Mouse (Mus musculus) myocyte (in vitro differentiated cells): Measurements from ENCODE around the gene Pla2g15.

Experiments used
- CEBPB ChIP-seq: IDR thresholded peaks from 2 replicates; pipeline ENCODE4 v1.6.1; 2011; ENCODE audit warnings: mild to moderate bottlenecking, moderate library complexity; ENCODE audit not compliant: poor library complexity, insufficient read depth, severe bottlenecking
- E2F4 ChIP-seq: IDR thresholded peaks from one replicate; pipeline ENCODE4 v1.6.1; 2011; ENCODE audit warnings: mild to moderate bottlenecking, control low read depth, moderate library complexity; ENCODE audit not compliant: insufficient read depth
- MAX ChIP-seq: IDR thresholded peaks from one replicate; pipeline ENCODE4 v1.6.1; 2011; ENCODE audit warnings: low read depth, mild to moderate bottlenecking, control low read depth
- MYOD1 ChIP-seq, 3 experiments: IDR thresholded peaks; one replicate each; pipeline ENCODE4 v1.6.1; 2011; ENCODE audit warnings: control low read depth in 2 of 3, low read depth in 2 of 3, mild to moderate bottlenecking in 2 of 3, moderate library complexity in 1 of 3; ENCODE audit not compliant: insufficient read length in 2 of 3, control insufficient read depth in 1 of 3
- POLR2A ChIP-seq: IDR thresholded peaks from one replicate; pipeline ENCODE4 v1.6.1; 2011; ENCODE audit warnings: low read depth, mild to moderate bottlenecking, control low read depth, moderate library complexity; ENCODE audit not compliant: insufficient read length
- POLR2AphosphoS2 ChIP-seq: IDR thresholded peaks from one replicate; pipeline ENCODE4 v1.6.1; 2011; ENCODE audit warnings: low read depth, control low read depth; ENCODE audit not compliant: insufficient read length
- REST ChIP-seq: IDR thresholded peaks from one replicate; pipeline ENCODE4 v1.6.1; 2011; ENCODE audit warnings: mild to moderate bottlenecking, control low read depth, moderate library complexity; ENCODE audit not compliant: insufficient read depth, insufficient read length
- SRF ChIP-seq: IDR thresholded peaks from one replicate; pipeline ENCODE4 v1.6.1; 2011; ENCODE audit warnings: low read depth; ENCODE audit not compliant: control insufficient read depth, insufficient read length
- TCF12 ChIP-seq: IDR thresholded peaks from one replicate; pipeline ENCODE4 v1.6.1; 2011; ENCODE audit warnings: mild to moderate bottlenecking, control low read depth; ENCODE audit not compliant: poor library complexity, insufficient read depth, severe bottlenecking
- TCF3 ChIP-seq: IDR thresholded peaks from one replicate; pipeline ENCODE4 v1.6.1; 2011; ENCODE audit warnings: low read depth, control low read depth; ENCODE audit not compliant: insufficient read length
- USF1 ChIP-seq: IDR thresholded peaks from one replicate; pipeline ENCODE4 v1.6.1; 2011; ENCODE audit warnings: low read depth, mild to moderate bottlenecking, control low read depth, moderate library complexity

GRCm38 (mm10) chr8:106185628-106186270 is 35.5 kb downstream of the Pla2g15 start:
- no peak for TF ChIP-seq USF1
- TF ChIP-seq MAX: no peak
- TF ChIP-seq POLR2A: no peak
- TF ChIP-seq CEBPB: no peak
- no peak for TF ChIP-seq REST
- TF ChIP-seq E2F4: no peak
- no peak for TF ChIP-seq TCF3
- TF ChIP-seq SRF: no peak
- TF ChIP-seq POLR2AphosphoS2: no peak
- TF ChIP-seq MYOD1 (IDR thresholded peaks at IDR 0.05; ENCODE audit: control insufficient read depth in 1 of 3, insufficient read length in 2 of 3, low read depth in 2 of 3): no peak
- TF ChIP-seq TCF12: no peak
